Mouse (Mus musculus): ENCODE results near the gene Xrcc4. TPM values are rescaled to one million over a fixed set of nuclear protein-coding genes. Genes with fewer than 3 reads are reported as not detected.

Xrcc4 gene
- polyA plus RNA-seq, 1 experiment from 2014 or later = 15.8 TPM

GRCm38 (mm10) chr13:89741766-89742685, 347.4 kb downstream of the Xrcc4 start, which contains the start of gene Vcan:
TSS of gene Vcan (minus strand) at chr13:89742509.
- Histone ChIP-seq H3K4me3 (peak within 1 kb of the TSS; percentile 63), H3K4me2 (peak within 1 kb of the TSS; percentile 99), H3K27me3 (peaks cover 17% of the 10 kb centered on the region), H3K9ac (peak within 1 kb of the TSS; percentile 76), H3K9me3 (no peaks in the 10 kb centered on the region), H3K27ac (replicated peaks) (peak within 1 kb of the TSS; percentile 76; the same call in 1 of the 2 replicates), H3K4me1 (replicated peaks) (peaks cover 40% of the 10 kb centered on the region), H3K36me3 (no peaks in the 10 kb centered on the region)
- WGBS = under 1% methylated on average over 40 of the region's 40 CpGs
- ATAC-seq (ENCODE audit: low read depth) = peak; percentile 52

DNA sequence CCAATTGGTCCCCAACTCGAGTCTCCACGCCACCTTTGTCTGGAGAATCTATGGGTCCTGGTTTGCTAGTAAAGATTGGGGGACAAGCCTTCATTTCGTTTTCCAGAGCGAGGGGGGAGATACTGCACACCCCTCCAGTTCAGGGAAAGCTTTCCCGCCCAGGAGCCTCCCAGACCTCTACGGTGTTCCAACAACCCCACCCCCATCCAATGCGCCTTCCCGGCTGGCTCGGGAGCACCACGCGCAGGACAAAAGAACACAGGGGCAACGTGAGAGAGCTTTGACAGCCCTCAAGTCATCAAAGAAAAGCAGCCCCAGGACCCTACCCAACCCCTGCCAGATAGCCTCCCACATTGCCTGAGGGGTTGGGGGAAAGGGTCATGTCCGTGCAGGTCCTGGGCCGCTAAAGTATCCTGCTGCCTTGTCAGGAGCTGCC, 348.3 kb downstream of the Xrcc4 start:
- H3K27me3 ChIP-seq = peaks cover 17% of the 10 kb centered on the region
- H3K4me3 ChIP-seq = peak overlapping the region; percentile 63
- H3K4me2 ChIP-seq = peak overlapping the region; percentile 99
- peaks cover 40% of the 10 kb centered on the region for H3K4me1 ChIP-seq (replicated peaks)
- no peak for ATAC-seq (ENCODE audit: low read depth)
- 0% methylated on average over 14 of the region's 14 CpGs for WGBS
- H3K27ac ChIP-seq (replicated peaks) = peak overlapping the region; percentile 76
- no peaks in the 10 kb centered on the region for H3K36me3 ChIP-seq
- H3K9me3 ChIP-seq = no peaks in the 10 kb centered on the region
- peak overlapping the region; percentile 76 for H3K9ac ChIP-seq

DNA sequence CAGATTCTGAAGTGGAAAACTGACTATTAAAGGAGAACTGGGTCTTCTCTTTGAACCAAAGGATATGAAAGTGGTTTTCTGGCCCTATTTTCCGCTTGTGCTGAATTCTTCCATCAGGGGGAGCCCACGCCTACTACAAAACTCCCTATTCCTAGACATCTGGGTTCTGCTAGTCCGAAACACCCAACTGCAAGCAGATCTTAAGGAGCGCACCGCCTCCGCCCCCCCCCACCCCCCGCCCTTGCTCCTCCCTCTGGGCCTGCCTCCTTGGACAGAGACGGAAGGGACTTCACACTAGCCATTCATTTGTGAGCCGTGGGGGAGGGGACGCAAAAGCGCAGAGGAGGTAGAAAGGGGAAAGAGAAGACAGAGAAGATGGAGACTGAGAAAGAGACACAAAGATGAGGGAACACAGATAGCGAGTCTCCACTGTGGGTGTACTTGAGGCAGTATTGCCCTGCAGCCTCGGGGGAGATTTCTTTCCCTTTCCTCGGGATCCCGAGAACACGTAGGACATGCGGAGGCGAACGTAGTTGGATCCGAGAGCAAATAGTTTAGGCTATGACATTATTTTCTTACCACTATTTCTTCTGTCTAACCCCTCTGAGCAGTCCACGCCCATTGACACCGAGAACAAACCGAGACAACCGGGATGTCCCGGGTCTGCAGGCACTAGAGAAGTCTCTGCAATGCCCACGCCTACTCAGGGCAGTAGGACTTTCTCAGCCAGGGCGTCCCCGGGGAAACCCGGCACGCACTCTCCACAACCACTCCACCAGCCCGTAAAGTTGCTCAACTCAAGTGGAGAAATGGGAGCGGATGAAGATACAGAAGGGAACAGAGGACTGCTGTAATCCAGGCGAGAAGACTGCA, 348.9 kb downstream of the Xrcc4 start:
- Histone ChIP-seq H3K4me2 (peak overlapping the region; percentile 99), H3K27me3 (peaks cover 17% of the 10 kb centered on the region), H3K9ac (peak overlapping the region; percentile 76), H3K27ac (replicated peaks) (peak overlapping the region; percentile 76), H3K9me3 (no peaks in the 10 kb centered on the region), H3K4me1 (replicated peaks) (peaks cover 40% of the 10 kb centered on the region), H3K4me3 (peak overlapping the region; percentile 63), H3K36me3 (no peaks in the 10 kb centered on the region)
- WGBS = under 1% methylated on average over 33 of the region's 33 CpGs
- peak; percentile 92 for ATAC-seq (ENCODE audit: low read depth)

- Histone ChIP-seq H3K36me3 (no peaks in the 10 kb centered on the region), H3K9me3 (no peaks in the 10 kb centered on the region), H3K4me2 (peak overlapping the region; percentile 99), H3K4me3 (peak overlapping the region; percentile 63), H3K27ac (replicated peaks) (peak overlapping the region; percentile 76), H3K9ac (peak overlapping the region; percentile 76), H3K4me1 (replicated peaks) (peaks cover 40% of the 10 kb centered on the region), H3K27me3 (peaks cover 17% of the 10 kb centered on the region)
- 0% methylated on average over 24 of the region's 24 CpGs for WGBS
- ATAC-seq (ENCODE audit: low read depth) = peak; percentile 30
These were observed 349.6 kb downstream of the Xrcc4 start for GRCm38 (mm10) chr13:89739696-89740242.

GRCm38 (mm10) chr13:89738776-89739695, 350.4 kb downstream of the Xrcc4 start:
- WGBS = 1% methylated on average over 31 of the region's 31 CpGs

GRCm38 (mm10) chr13:89738275-89738674, 351.1 kb downstream of the Xrcc4 start:
- Histone ChIP-seq H3K4me3 (peak overlapping the region; percentile 63; the same call in 1 of the 2 replicates), H3K36me3 (no peaks in the 10 kb centered on the region), H3K27me3 (peaks cover 10% of the 10 kb centered on the region; the same call in 1 of the 2 replicates), H3K27ac (replicated peaks) (no peak overlapping the region), H3K9me3 (no peaks in the 10 kb centered on the region), H3K9ac (no peak overlapping the region), H3K4me1 (replicated peaks) (peaks cover 40% of the 10 kb centered on the region), H3K4me2 (peak overlapping the region; percentile 99)
- no peak for ATAC-seq (ENCODE audit: low read depth)
- 38% methylated on average over 2 of the region's 2 CpGs for WGBS

More at GRCm38 (mm10) chr13:89738776-89739695, 350.4 kb downstream of the Xrcc4 start:
- peak overlapping the region; percentile 99 for H3K4me2 ChIP-seq
- H3K27me3 ChIP-seq = peaks cover 17% of the 10 kb centered on the region
- H3K36me3 ChIP-seq = no peaks in the 10 kb centered on the region
- H3K4me1 ChIP-seq (replicated peaks) = peaks cover 40% of the 10 kb centered on the region
- H3K9ac ChIP-seq = peak overlapping the region; percentile 76
- H3K4me3 ChIP-seq = peak overlapping the region; percentile 63
- ATAC-seq (ENCODE audit: low read depth) = peak; percentile 69
- H3K9me3 ChIP-seq = no peaks in the 10 kb centered on the region
- H3K27ac ChIP-seq (replicated peaks) = peak overlapping the region; percentile 76

DNA sequence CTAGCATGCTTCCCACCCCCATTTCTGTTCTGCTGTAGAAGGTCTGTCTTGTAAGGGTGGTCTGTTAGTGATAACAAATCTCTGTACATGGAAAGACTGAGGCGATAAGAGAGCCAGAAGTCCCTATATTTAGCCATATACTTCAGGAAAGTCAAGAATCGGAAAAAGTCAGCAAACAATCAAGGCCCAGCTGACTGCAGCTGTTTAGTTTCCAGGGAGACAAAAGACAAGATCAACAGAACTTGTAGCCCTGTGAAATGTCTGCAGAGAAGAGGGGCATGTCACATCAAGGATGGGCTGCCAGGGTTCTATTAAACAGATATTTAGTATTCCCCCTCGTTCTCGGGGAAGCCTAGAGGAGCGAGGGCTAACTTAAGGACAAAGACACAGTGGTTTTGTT, 354.3 kb downstream of the Xrcc4 start:
- H3K27me3 ChIP-seq = peaks cover 5% of the 10 kb centered on the region; the same call in 1 of the 2 replicates
- H3K4me3 ChIP-seq = no peak overlapping the region
- H3K4me1 ChIP-seq (replicated peaks) = peaks cover 16% of the 10 kb centered on the region; the same call in 1 of the 2 replicates
- no peak for ATAC-seq (ENCODE audit: low read depth)
- H3K9ac ChIP-seq = no peak overlapping the region
- H3K4me2 ChIP-seq = no peak overlapping the region
- no peaks in the 10 kb centered on the region for H3K9me3 ChIP-seq
- 74% methylated on average over 5 of the region's 5 CpGs for WGBS
- H3K27ac ChIP-seq (replicated peaks) = no peak overlapping the region
- H3K36me3 ChIP-seq = no peaks in the 10 kb centered on the region

- Histone ChIP-seq H3K4me3 (no peak overlapping the region), H3K4me2 (no peak overlapping the region), H3K27me3 (no peaks in the 10 kb centered on the region), H3K9me3 (no peaks in the 10 kb centered on the region), H3K27ac (replicated peaks) (no peak overlapping the region), H3K9ac (no peak overlapping the region), H3K4me1 (replicated peaks) (no peaks in the 10 kb centered on the region), H3K36me3 (peaks cover 5% of the 10 kb centered on the region; the same call in 1 of the 2 replicates)
- WGBS = 68% methylated on average over 2 of the region's 2 CpGs
- no peak for ATAC-seq (ENCODE audit: low read depth)
These were observed 362.9 kb downstream of the Xrcc4 start for GRCm38 (mm10) chr13:89726492-89726891.

All from neural tube, embryonic 13.5 days (tissue).